Mouse (Mus musculus) forelimb bud, embryonic 11.5 days (tissue): ENCODE results near the gene Pde7b.

Experiments used
- DNase-seq: peaks from one replicate; pipeline ENCODE4 v3.0.0-alpha.2; 2012; ENCODE audit warnings: low read depth, low spot score

Gene Pde7b

DNA sequence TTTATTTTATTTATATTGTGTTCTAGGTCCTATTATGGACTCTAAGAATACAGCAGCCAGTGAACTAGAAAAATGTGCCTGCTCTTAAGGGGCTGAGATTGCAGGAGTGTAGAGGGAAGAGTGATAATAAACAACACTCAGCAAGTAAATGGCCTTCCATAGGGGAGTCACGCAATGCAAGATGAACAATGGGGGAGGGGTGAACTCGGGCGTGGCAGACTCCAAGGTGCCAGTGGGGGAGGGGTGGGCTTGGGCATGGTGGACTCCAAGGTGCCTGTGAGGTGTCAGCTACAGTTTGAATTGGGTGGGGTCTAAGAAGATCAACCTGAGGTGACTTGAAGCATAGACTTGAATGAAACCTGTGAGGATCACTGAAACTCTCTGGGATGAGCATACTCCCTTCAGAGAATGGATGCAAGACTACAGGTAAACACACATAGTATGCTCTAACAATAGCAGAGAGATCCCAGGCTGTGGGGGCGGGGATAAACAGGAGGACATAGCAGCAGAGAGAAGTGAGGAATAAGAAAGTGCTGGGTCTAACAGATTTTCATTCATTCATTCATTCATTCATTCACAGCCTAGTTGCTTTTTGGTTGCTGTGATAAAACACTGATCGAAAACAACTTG is 230.9 kb downstream of the Pde7b start:
- no peak for DNase-seq

DNA sequence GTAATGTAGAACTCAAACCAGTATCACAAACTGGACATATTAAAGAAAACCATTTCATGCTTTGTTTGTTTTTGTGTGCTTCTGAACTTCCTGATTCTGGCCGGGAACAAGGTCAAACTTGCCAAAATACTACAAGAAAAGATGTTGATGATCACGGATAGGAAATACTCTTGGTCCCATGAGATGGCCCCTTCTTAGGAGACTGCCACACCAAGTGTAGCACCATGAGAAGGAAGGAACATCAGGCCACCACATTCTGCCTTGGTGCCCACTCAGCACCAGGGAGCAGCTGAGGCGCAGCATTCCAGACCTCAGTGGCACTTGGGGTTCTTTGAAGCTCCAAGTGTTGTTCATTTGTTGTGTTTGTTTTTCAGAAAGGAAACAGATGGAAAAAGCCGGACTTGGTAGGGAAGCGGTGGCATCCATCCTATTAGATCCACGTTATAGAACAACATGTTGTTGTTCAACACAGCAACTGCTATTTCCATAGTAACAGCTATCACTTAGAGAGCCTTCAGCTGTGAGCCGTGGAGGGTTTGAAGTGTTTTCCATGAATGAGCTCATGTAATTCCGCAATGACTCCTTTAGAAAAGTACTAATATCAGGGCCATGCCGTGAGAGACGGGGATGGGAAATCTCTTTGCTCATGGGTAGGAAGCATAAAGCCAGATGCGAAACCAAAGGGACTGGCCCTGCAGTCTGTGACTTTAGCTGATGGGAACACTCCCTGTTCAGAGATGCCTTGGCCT is 232.5 kb downstream of the Pde7b start:
- no peak for DNase-seq

DNA sequence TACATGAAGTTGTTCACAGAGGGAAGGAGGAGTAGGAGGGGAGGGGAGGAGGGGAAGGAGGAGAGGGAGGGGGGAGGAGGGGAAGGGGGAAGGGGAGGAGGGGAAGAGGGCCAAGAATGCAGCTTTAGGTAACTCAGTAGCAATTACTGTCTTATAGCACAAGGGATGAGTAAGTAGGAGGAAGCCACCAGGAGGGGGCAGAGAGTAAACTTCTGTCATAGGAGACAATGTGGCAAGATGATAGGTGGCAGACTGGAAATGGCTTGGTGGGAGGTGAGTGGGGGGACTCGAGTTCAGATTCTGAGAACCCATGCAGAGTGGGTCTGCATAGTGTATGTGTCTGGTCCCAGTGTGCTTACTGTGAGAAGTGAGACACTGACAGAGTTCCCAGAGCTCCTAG is 234.1 kb downstream of the Pde7b start:
- DNase-seq: no peak

DNA sequence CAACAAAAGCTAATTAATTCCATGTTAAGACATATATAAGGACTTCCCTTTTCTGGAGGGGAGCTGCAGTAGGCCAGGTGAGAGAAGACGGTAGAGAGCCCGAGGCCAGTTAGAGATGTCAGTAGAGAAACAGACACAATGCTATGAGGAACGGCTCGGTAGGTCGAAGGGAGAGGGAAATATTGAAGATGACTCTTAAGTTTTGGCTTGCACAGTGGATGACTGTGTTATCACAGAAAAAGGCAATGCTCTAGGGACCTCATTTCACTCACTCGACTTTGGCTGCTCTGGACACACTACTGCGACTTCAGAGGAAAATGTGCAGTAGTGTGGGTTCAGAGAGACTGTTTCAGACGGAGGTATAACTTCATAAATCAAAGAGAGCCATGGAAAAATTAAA is 234.6 kb downstream of the Pde7b start:
- DNase-seq: no peak

DNA sequence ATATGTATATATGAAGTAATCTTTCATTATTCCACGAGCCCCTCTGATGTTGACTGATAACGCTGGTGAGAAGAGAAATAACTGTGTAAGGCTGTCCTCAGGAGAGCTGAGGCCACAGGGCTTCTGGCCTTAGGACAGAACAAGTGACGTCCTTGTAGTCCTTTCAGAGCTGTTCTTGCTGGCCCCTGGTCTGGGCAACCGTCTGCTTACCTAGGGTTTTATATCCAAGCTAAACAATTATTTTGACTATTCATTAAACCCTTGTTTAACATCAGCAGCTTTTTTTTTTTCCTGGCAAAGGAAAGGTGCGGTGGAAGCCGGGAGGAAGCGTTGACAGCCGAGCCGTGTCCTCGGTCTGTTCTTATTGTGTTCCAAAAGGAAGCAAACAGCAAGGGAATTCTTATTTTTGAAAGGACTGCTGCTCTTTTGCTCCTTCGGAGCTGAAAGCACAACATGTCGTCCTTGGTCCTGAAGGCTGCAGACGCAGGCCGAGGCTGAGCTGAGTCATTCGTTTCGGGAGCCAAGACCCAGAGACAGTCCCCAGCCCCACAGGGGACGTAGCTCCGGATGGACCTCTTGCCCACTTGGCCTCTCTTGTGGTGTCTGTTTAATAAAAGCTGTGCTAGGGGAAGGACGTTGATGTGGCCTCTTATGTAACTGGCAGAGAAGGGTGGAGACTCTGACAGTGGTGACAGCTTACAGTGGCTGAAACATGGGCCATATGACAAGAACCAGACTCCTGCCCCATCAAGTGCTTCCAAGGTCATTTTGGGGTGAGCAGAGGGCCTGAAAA is 238.2 kb downstream of the Pde7b start:
- DNase-seq: no peak

DNA sequence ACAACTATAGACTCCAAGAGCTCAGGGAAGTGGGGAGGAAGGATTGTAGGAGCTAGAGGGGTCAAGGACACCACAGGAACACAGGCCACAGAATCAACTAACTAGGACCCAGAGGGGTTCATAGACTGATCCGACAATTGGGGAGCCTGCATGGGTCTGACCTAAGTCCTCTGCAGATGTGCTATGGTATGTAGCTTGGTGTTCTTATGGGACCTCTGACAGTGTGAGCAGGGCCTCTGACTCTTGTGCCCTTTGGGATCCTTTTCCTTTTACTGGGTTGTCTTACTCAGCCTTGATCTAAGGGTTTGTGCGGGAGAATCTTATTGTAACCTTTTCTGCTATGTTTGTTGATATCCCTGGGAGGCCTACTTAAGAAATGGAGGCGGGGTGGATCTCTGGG is 239.1 kb downstream of the Pde7b start:
- DNase-seq: no peak

DNA sequence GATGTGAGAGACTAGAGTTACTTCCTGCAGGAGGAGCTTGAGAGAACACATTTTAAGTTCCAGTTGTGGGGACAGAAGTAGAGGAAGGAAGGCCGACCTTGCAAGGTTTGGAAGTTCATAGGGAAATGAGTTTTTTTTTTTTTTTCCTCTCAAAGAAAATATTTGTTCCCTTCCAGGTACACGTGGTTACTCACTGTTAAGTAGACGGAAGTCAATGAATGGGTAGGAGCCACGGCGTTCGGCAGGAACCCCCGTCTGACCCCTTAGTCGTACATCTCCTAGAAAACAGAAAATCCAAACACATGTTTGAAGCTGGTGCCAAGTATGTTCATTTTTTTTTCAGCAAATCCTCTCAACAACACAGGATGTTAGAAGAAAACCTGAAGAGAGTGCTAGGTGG is 245.4 kb downstream of the Pde7b start:
- DNase-seq: no peak

DNA sequence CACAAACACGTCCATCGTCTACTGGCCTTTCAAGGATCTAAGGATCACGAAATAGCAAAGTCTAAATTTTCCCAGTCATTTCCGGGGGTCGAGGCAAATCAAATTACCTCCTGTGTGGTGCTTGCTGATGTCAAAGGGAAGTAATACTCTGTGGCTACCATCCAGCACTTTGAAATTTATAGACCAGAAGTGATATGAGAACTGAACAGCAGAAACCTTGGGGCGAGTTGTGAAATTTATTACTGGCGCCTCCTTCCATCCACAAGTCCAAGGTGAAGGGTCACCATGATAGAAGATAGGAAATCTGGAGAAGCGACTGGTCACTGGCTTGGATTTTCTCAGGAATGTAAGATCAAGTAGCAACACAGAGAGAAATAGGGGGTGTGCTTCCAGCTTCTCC is 246.4 kb downstream of the Pde7b start:
- DNase-seq: no peak

DNA sequence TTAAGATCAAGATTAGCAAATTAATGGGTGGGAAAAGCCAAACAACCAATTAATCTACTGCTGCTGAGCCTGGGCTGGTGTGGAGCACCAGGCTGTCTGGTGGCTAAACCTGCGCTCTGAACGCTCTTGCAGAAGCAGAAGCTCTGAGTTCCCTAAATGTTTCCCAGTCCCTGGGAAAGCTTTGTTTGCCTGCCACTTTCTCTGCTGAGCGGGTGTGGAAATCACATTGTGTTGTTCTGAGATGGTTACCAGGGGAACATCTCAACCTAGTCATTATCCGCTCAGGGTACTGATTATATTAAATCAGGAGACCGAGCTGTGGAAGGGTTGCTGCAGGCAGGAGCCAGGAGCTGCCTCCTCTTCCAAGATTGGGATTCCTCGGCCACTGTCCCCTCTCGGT is 250.0 kb downstream of the Pde7b start:
- DNase-seq: no peak

DNA sequence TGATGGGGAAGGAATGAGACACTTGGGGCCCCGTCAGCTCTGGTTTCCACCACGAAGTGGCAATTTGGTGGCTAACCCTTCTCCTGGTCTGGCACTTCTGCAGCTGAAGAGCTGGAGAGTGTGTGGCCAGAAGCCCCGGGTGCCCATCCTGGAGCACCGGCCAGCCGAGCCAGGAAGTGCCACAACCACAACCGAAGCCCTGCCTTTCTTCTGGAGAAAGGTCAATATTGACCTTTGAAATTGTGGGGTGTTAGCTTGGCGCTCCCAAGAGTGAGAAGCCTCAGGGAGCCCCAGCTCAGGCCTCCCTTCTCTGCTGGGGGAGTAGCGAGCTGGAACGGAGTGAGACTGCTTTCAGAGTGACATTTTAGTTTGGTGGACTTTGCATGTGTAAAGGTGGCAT is 250.8 kb downstream of the Pde7b start:
- DNase-seq: no peak

DNA sequence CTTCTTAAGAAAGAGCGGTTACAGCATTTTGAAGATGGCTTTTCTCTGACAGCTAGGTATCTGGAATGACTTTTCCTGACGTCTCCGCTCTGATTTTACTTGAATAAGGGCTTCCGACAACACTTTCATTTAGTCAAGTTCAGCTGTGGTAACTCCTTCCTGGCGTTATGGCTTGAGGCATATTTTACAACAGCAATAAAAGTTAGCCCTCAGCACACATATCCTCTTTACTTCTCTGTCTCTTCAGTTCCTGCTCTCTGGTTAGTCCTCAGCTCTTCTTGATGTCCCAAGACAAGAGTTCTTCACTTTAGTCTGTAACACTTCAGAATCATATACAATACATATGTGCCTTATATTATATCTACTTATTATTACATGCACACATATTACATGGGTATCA is 251.4 kb downstream of the Pde7b start:
- DNase-seq: no peak

DNA sequence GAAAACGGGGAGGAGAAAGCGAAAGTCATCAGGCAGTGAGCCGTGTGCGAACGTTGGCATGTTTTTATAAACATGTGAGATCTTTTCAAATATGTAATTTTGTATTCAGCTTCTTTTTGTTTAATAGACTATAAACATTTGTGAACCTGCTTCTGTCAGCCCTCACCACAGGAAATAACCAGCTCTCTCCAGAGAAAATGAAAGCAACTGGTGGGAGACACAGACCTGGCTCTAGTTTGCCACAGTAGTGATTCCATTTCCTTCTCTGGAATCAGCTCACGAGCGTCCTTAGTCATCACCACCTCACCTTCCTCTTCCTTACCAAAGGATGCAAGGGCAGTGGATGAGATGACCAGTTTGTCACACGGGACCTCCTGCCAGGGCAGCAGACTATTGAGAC is 252.9 kb downstream of the Pde7b start:
- DNase-seq: no peak

DNA sequence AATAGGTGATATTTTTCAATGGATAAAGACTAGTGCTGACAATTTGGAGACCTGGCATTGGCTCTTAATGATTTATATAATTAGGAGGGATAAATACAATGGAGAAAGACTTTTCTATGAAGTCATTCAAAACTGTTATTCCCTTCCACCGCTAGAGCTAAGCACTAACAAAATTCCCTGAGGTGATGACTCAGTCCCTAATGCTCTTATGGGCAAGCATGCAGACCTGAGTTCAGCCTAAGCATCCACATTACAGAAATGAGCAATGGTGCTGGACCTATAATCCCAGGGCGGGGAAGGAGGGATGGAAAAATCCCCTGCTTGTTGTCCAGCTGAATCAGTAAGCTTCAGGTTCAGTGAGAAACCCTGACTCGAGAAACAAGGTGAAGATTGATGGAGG is 260.2 kb downstream of the Pde7b start:
- DNase-seq: no peak

DNA sequence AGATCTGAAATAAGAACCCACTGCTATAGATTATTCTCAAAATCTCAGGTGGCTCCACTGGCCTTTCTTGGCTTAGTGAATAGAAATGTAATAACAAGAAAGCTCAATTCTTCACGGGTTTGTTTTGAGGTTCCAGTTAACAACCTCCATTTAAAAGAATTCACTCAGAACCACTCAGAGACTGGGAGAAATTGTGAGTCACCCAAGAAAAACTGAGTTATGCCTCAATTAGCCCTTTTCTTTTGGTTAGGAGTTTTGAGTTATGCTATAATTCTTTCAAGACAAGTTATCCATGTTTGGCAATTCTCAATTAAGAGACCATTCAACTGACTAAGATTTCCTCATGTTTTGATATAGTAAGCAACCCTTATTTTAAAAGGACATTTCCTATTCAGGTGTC is 260.9 kb downstream of the Pde7b start:
- DNase-seq: no peak

DNA sequence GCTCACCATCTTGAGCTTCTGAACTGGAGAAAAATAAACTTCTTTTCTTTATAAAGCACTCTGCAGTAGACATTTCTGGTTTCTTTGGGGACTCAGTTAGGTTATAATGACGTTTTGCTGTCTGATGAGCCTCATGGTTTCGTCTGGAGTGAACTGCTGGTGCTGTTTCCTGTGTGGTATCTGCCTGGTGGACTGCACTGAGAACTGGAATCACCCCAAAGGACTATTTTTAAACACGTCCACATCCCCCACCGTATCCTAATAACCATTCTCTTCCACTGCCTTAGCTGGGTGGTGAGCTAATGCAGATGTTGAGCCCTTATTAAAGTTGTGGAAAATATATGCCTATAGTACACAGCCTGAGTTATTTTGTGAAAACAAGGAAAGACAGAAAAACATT is 262.3 kb downstream of the Pde7b start:
- DNase-seq: no peak

DNA sequence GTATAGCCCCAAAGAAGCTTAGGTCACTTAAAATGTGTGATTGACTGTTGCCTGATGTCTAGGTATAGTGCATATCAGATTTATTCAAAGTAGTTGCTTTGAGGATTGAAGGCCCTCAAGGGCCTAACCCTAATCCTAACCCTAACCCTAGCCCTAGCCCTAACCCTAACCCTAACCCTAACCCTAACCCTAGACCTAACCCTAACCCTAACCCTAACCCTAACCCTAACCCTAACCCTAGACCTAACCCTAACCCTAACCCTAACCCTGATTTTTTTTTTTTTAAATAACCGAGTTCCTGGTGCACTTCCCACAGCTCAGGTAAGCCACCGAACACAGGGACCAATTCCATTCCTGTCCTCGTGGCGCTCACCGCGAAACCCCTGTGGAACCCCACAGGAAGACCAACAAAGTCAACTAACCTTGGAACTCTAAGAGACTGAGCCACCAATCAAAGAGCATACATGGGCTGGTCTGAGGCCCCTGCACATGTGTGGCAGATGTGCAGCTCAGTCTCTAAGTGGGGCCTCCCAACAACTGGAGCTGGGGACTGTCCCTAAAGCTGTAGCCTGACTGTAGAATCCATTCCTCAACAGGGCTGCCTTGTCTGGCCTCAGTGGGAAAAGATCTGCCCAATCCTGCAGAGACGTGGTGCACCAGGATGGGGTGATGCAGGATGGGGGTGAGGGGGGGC is 265.1 kb downstream of the Pde7b start:
- DNase-seq: no peak

DNA sequence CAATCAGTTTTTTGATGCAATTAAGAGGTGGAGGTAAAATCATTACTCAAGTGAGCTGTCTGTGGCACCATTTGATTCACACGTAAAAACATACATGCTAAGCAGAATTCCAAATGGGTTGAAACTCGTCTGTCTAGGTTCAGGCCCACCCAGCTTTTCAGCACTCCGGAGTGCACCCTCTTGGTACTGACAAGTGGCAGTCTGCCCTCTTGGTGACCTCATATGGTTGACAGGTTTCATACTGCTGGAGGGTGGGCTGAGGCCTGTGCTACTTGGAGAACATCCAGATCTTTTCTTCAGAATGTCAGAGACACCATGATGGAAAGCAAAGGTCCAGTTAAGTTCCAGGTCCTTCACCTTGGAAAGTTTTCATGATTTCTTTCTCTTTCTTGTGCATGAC is 265.7 kb downstream of the Pde7b start:
- DNase-seq: no peak

DNA sequence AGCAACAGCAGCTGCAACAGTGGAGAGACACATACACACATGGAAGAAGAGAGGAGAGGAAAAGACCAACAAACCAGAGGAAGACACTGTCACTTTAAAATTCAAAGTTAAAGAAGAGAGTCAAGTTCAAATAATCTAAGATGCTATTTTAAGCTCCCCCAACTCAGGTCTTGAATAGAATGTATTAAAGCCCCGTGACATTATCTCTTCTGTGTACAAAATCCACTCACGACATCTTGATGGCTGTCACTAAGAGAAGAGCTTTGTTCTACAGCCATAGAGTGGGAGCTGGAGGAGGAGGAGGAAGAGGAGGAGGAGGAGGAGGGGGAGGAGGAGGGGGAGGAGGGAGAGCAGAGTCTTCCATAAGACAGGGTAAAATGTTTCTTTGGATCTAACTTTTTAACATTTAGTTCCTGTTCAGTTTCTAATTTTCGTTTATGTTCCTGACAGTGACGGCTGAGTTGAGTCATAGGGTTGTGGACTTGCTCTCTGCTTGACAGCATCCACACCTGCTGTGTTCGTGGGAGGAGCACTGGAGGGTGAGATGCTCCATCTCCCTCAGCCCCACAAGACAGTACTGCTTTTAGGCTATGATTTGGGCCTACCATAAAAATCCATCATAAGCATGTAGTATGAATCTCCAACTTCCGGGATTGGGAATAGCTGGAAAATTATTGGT is 270.4 kb downstream of the Pde7b start:
- no peak for DNase-seq

DNA sequence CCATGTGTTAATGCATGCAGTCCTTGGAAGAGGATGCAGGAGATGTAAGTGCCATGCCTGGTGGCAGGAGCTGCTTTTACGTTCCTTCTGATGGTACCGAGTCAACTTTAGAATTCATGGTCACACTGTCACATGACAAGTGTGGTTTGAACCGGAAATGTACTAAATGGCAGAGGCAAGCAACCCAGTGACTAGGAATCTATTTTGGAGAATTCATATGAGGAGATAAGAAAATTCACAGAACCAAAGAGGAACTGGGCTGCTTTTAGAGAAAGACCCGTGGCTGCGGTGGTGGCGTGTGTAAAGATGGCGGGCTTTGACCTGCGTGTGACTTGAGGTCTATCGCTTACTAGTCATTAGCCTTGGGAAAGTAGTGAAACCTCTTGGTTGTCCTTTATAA is 287.4 kb downstream of the Pde7b start:
- DNase-seq: no peak

DNA sequence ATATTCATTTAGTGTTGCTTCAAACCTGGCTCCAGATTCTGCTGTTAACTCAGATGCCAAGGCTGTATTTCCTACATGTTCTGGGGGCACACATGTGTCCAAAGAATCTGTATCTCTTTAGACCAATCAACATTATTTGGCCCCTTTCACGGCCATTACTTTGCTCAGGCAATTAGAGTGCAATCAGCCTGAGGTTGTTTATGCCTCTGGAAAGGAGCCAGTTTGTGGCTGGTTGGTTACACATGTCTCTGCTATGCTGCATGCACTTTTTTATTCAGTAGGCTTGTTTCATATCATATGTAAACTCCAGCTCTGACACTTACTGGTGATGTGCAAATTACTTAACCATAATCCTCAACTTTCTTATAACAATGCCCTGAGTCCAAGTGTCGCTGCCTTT is 287.9 kb downstream of the Pde7b start:
- DNase-seq: no peak

DNA sequence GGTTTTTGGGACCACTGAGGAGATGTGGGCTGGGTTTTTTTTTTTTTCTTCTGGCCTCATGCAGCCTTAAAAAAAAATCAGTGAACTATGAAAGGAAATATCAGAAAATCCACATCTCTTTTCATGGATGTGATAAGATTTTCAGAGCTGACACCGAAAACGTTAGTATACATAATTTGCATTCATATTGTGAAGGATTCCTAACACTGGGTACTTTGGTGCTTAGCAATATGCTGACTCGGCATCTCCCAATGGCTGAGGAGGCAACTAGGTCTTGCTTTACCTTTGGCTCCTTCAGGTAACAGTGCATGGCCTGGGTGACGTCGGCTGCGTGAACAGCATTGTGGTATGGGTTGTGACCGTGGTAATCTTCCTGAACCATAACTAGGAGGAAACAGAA is 289.0 kb downstream of the Pde7b start:
- no peak for DNase-seq

DNA sequence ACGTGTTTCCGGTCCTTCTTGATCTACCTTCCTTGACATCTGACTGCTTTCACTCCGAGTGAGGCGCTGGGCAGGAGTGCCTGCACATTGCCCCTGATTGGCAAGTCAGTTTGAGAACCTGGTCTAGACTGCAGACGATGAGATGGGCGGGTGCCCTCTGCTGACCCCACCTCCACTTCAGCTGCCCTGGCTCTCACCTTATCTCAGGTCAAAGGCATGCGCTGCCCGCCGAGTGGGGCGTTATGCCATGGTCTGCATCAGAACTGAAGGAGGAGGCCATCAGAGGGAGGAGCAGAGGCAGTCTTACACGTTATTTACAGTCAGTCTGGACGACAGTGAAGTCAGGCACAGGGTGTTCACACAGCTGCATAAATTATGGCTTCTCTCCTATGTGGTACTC is 293.5 kb downstream of the Pde7b start:
- no peak for DNase-seq
